Mouse (Mus musculus): ENCODE data around the gene Sec31b.

The Sec31b gene

DNA sequence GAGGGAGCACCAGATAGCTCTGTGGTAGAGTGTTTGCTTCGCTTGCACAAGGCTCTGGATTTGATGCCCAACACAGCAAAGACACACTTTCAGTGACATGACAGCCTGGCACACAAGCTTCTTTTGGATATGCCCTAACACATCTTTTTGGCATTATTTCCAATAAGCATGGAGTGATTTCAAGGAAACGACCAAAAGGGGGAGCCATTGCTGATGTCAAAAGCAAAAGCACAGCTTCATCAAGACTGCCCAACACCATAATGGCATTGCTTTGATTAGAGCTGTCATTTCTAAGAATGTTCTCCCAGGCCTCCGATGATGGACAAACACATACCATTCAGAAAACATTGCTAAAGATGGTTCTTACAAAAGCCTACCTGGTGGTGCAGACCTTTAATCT is 69.1 kb downstream of the Sec31b start:
- DNase-seq (ENCODE audit: low read depth, low spot score) = no peak

DNA sequence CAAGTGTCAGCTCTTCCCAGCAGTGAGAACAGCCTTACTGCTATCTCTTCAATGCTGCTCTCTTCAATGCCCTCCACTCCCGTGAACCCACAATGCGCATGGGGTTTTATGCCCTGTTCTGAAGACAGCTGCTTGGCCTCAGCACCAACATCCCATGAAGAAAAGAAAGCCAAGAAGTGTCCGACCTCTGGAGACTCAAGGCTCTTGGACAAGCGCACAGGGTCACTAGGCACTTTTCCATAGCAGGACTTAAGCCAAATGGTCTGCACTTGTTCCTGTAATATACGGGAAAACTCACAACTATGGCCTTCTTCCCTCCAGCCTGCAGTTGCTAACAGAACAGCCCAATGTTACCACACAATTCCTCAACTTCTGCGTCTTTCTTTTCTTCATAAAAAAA is 70.4 kb downstream of the Sec31b start:
- DNase-seq (ENCODE audit: low read depth, low spot score) = no peak

GRCm38 (mm10) chr19:44474158-44474557 is 71.5 kb downstream of the Sec31b start:
- DNase-seq (ENCODE audit: low read depth, low spot score) = peak; percentile 65

Data from WW6 (cell line).